Mouse (Mus musculus): ENCODE measurements at regions not wholly inside any gene's neighbourhood (a gene's known extent, or its start where the extent isn't known, plus 50 kb on each side); places are given as distances from the start of the nearest gene placed in this dataset.
A peak's percentile ranks its signal among the peaks of the same experiment; 100 is the strongest.
"Not testable (repeated sequence)": the region's sequence is repeated elsewhere in the genome, so short reads cannot be mapped to it uniquely, and the experiment has no call there.

DNA sequence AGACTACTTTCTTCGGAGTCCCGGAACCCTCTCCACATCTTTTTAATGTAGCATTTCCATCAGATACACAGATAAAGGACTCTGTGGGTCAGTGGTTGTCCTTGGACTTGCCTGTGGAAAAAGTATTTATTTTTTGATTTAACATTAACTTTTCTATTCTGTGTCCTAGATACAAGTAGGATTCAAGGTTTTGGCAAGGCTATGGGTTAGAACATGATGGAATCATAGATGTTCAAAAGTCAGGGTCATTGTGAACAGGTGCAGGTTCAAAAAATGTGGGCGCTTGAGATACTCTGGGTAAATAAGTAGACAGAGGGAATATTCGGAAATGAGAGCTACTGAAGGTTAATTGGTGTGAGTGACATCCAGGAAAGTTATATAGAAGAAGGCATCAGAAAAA is 347.7 kb downstream of the Cypt12 start:
- peak; percentile 25 for DNase-seq

DNA sequence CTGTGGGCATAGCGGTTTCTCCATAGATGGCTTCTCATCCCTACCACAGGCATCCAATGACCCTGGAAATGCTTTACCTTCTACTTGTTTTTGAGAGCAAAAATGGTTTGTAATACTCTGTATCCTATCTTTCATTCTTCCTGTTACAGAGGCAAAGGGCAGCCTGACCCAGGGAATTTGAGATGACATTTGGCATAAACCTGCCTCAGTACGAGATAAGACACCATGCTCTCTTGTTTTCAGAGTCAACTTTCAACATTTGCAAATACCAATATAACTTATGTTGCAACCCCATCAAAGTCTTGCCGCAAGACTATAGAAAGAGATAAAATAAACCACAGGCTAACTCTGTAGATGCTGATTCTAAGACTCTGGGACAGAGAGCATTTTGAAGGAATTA is 350.5 kb downstream of the Cypt12 start:
- no peak for DNase-seq

DNA sequence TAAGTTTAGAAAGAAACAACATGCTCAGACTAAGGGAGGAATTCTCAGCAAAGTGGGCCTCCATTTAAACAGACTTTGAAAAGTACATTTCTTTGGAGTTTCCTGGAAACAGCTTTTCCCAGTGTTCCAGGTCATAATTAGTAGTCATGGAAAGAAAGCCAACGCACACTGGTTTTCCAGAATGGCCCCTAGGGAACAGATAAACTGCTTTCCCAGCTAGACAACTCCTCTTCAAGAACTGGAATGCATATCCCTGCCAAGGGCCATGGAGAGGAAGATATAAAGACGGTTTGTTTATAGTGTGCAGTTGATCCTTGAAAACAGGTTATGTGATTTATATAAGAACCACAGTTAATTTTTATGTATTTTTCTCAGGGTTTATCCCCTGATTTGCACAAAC is 351.3 kb downstream of the Cypt12 start:
- DNase-seq: peak; percentile 14

DNA sequence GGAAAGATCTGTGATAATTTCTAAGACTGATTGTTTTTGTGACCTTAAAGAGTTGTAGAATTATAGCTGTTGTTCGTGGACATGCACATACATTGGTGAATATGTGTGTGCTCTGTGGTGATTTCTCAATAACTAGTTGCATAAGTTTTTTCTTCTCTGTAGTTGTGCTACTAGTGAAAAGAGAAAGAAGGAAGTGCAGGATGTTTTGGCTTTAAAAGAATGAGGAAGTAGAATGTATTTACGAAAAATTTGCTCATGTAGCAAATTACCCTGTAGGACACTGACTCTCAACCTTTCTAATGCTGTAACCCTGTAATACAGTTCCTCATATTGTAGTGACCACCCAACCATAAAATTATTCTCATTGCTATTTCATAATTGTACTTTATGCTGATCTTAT is 371.2 kb downstream of the Cypt12 start:
- no peak for DNase-seq

DNA sequence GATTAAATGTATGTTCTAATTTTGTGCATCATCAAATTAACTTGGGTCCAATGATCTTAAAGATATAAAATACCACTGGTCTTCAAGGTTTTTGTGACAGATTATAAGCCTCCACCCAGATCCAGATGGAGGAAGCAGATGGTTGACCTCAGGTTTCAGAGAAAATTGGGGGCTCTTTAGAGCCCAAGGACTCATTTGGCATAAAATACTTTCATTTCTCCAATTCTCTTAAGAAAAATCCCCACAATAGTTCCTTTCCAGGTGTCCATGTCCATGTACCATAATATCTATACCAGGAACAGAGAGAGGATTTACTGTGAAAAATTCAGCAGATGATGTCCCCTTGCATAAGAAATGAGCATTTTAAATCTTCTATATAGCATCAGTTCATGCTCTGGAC is 385.0 kb downstream of the Cypt12 start:
- no peak for DNase-seq

DNA sequence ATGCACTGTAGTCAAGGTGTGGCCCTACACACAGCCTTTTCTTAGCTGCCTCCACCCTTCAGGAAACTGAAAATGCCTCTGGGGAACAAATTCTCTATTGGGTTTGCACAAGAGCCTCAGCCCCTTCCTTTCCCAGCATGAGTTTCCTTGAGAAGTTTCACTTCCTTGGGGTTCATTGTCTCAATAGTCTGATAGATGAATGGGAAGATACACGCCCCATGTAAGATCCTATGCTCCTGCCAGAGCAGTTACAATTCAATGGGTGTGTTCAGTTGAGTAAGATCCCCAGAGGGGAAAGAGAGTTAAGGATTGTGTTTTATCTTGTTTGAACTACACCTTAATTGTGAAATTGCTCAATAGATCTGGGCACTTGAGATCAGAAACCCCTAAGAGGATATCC is 391.0 kb downstream of the Cypt12 start:
- DNase-seq: peak; percentile 20

DNA sequence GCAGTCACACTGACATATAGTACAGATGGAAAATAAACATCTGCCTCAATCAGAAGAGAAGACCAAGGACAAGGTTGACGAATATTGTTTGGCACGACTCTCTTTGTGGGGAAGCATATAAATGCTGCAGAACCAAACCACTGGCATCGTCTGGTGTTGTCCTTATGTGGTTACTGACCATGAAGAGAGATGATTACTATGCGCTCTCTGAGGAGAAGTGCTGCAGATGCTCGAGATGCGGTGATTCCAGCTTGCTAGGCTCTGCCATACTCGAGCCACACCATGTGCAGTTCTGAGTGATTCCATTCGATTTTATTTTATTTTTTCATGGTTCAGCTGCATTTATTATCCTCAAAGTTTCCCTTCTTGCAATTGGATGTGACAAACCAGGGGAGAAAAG is 393.5 kb downstream of the Cypt12 start:
- no peak for DNase-seq

DNA sequence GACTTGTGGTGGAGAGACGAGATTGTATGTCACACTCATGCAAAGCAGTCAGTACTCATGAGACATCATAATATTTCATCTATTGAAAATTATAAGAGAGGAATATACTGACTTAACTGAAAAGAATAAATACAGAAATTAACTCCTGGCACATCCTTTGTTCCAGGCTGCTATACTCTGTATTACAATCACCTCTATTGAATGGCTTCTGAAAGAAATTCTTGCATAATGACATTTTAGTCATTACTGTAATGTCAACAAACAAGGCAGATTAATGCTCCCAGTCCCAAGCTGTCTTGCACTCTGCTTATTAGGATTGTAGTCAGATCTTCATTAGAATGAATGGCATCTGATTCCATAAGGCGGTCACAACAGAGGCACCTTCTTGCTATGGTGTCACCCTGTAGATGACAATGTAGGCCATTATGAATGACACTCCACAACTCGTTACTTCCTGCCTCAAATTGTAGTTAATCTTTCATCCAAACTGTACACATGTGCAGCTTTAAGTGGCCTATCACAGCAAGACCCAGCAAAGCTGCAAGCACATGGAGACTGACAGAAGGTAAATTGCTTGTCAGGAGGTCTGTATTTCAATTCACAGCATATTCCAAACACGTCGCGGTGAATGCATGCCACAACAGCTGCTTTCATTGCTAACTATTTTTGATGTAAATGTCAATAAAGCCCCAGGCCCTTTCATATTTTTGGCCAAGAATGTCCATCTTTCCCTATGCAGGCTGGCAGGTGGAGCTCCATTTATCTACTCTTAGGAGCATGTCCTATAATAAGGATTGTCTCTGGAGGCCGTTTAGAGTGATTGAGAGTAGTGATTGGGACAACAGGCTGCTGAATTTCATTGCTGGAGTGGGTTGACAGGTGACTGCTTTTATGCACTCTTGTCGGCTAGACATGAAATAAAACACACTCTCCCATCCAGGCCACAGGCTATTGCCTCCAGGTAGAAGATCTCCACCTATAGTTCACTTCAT is 430.1 kb downstream of the Cypt12 start:
- no peak for DNase-seq

DNA sequence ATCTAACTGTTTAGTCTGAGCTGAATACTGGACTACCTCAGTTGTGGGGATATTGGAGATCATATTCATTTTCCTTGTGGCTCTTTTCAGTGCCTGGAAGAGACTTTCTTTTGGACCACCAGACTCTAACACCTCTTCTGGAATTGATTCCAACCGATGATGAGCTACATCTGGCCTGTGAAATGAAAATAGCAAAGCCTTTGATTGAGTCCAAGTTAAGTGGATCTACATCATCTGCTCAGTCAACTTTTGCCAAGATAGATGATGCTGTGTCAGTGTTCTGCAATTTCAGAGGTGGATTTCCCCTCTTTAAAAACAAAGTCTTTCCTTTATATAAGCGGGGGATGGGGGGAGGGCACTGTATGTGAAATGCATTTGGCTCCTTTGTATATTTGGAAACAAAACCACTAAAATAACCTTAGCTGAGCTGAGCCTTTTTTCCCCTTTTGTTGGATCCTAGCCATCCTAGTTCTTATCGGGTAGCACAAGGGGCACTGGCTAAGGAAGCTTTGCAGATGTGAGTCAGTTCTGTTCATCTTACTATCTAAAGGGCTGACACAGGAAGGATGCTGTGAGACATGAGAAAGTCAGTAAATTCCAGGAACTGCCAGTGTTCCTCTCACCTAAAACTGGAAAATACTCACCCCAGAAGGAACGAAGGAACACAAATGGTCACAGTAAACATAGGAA is 473.8 kb downstream of the Cypt12 start:
- peak; percentile 9 for DNase-seq

DNA sequence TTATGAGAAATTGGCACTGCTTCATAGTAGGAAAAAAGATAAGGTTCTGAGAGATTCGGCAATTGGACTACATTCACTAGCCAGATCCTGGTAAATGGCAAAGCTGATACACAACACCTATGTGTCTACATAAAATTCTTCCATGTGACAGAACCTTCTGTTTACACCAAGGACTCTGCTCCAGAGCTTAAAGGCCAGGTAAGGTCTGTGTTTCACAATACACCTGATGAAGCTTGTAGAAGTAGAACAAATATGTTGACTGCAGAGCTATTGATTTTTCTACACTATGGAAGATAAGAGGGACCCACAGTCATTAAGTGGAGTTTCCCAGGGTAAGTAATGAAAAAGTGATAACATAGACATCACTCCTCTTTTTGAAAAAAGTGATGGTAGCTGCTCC is 480.7 kb downstream of the Cypt12 start:
- no peak for DNase-seq

DNA sequence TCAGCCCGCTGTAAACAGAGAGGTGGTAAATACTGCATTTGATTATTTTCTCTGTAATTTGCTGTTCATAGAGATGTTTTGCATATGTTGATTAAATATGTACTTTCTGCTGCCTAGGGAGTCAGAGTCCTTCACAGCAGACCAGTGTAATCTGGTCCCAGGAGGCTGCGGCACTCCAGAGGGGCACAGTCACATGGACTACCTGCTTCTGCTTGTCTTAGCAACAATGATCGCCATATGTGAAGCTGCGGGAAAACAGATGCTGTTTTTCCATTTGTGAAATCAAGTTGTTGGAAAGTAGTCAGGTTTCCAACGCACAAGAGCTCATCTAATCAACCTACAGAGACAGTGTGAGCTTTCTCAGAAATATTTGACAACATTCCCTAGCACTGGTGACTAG is 490.6 kb downstream of the Cypt12 start:
- DNase-seq: no peak

DNA sequence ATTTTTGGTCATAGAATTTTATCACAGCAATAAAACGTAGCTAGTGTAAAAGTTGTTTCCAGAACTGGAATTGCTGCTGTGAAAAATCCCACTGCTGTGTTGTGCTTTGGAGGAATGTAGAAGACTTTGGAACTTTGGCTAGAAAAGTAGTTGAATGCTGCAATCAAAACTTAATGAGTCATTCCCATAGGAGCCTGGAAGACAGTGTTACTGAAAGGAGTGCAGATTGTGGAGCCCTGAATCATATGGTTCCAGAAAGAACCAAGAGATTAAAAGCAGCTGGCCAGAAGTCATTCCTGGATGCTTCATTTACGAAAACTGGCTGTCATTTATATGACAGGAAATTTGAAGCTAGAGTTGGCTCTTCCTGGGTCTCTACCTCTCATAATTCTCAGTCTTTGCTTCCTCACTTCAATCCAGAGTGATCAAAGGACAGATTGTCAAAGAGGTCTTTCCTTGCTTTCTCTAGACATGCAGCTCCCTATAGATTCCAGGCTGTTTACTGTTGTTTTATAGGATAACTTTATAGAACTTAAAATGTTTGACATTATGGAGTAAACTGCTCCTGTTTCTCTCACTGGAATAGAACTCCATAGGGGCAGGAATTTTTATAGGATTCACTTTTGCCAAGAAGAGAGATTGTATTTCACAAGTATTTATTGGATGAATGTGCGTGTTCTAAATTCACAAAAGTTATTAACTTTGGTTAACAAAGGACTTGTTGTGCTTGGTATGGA is 504.2 kb downstream of the Cypt12 start:
- DNase-seq: peak; percentile 20

DNA sequence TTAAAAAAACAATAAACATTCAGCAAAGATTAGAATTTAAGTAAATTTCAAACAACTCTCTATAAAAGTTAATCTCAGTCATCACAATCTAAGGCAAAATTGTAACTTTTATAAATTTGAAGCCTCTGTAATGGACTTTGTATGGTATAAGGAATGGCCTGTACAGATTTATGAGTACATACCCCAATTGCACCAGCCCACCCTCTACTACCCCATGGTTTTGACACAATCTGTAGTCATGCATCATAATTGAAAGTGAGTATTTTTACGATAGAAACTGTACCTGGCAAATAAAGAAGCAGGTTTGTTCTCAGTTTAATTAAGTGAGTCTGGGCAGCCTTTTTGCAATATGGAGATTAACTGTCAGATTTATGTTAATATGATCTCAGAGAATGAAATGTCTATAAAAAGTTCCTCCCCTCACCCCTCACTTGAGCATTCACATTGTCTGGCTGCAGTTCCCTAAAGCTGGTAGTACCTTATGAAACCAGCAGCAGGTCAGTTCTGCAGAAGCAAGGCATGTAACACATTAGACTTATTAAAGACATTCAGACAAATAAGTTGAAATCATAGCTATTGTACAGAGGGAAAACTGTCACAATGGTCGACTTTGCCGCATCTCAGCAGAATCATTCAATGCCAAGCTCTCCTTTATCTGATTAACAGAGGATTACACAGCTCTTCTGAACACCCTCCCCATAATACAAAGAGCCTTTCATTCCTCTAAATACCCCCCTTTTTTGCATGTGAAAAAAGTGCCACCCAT is 505.2 kb downstream of the Cypt12 start:
- DNase-seq: no peak

DNA sequence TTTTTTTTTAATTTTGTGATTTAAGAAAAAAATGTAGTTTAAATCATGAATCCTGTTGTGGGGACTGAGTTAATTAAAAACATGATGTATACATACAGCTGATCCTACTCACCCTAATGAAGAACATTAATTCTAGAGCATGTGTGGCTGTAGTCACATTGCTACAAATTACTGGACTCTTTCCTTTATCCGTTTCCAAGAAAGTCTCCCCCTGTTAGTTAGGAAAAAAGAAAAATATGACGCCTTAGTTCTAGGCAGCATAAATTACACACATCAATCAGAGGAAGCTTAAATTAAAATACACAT is 505.7 kb downstream of the Cypt12 start:
- no peak for DNase-seq

DNA sequence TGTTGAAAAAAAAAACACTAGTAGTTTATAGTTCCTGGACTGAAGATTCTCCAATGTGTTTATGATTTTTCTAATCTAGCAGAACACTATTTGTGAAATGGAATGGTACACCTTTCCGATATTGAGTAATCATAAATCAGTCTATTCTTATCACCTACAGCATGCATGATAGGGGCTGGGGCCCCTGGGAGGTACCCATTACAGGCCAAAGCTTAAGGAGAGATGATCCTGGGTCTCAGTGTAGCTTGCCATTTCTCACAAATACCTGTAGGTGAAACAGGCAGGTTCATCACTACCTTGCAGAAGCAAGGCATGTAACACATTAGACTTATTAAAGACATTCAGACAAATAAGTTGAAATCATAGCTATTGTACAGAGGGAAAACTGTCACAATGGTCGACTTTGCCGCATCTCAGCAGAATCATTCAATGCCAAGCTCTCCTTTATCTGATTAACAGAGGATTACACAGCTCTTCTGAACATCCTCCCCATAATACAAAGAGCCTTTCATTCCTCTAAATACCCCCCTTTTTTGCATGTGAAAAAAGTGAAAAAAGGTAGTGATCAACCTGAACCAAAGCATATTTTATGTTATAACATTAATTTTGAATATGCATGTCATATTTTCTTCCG is 506.5 kb downstream of the Cypt12 start:
- DNase-seq: not testable (repeated sequence)

DNA sequence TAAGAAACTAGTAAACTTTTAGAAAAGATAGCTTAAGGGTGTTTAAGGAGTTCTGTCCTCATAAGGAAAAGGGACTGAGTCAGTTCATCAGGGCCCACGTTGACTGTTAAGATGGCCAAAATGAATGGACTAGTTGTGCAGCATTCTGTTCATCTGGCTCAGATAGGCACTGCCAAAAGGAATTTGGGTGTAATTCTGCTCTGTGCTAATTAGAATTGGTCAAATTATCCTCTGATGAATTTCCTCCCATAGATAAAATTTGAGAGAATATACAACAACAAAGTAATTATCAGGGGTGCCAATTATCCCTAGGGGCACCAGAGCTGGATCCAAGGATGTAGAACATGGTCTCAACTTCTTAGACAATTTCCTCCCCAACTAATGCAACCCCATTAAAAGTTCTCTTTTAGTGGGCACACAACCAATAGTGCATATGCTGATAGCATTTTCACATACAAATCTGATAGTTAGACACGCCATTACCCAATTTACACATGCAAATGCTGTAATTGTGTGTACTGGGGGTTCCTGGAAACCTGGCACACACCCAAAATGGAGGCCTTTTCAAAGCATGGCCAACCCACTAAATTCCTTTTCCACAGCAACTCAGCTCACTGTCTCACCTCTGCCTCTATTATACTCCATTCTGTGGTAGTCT is 508.0 kb downstream of the Cypt12 start:
- no peak for DNase-seq

DNA sequence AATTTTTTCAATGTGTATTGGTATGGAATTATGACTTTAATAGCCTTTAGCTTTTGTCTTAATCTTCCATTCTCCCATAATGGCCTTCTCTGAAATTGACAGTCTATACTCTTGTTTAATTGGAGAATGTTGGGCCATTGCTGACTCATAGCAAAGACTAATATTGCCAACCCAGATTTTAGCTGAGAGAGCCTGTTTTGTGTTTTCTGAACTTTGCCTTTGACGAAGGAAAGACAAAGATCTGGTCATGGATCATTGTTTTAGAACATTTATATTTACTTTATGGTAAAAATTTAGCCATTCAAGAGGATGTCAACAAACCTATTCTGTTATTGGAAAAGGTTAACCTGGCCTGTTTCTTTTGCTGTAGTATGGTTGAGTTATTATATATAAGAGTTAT is 512.1 kb downstream of the Cypt12 start:
- peak; percentile 20 for DNase-seq

DNA sequence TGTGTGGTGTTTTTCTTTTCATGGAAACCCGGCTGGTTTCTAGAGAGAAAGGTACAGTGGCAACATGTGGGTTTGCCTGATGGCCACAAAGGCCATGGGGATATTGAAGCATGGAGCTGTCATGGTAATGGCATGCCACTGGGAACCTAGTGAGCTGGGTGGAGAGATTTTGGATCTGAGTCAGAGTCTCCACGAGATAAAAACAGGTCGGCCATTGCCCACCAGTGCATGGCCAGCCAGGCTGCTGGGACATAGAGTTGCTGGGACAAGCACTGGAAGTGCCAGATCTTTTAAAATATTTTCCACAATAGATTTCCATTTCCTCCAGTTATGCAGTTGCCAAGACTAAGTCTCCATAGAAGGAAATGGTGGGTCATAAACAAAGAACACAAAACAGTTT is 523.6 kb downstream of the Cypt12 start:
- peak; percentile 9 for DNase-seq

DNA sequence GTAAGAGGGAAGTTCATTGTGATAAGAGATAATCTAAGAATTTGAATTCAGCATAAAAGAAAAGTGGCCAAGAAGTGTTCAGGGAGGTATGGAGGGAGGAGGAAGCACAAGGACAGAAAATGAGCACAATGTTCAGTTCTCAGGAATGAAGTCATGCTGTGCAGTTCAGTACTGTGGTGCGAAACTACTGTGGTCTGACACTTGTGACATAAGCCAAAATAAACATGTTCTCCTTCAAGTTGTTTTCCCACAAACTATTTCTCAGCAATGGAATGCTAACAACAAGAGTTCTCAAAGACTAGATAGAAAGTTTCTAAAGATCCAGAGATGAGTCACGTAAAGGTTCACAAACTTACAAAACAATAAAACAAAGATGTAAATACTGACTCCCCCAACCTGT is 531.3 kb downstream of the Cypt12 start:
- DNase-seq: peak; percentile 9

DNA sequence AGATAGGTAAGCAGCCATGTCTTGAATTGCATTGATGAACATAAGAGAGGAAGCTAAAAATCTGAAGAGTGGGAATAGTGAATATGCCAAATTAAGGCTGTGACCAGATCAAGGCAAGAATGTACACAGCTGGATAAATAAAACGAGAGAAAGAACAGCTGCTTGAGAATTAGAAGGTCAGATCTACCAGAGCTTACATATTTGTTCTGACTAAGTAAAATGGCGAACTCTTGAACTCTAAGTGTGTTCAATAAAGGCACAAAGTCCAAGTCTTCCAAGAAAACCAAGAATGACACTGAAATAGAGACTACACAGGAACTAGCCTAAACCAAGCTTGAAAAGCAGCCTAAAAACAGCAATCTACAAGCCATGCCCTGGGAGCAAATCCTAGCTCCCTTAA is 533.8 kb downstream of the Cypt12 start:
- DNase-seq: peak; percentile 30

DNA sequence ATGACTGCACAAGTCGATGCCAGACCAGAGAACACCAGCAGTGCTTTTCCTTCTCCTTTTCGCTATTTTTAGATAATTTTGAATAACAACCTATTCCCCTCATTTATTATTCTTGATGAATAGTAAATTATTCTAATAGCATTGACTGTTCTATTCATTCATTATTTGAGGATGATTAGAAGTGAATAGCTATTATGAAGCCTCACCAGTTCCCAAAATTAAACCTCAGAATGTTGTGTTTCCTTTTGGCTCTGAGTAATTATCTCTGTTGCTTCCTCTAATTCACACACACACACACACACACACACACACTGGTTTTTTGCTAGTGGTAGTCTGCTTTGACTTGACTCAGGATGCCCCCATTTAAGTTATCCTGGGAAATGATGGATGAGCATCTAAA is 540.7 kb downstream of the Cypt12 start:
- DNase-seq: no peak

DNA sequence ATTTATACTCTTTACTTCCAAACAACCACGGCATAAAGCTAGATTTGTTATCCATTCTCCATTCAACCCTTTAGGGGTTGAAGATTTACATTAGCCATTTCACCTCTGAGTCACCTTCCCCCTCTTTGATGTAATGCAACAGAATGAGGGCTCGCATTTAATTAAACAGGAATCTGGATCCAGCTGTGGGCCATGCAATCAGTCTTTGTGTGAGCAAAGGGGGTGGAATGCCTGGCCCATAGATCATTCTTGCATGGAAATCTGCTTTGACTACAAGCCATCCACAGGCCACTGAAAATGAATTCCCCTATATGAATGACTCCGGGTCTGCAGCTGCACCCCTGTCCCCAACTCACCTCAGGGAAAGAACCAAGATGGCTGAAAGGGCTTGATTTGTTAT is 574.4 kb downstream of the Cypt12 start:
- no peak for DNase-seq
